Comparison of ENCODE assay signal across 8 mouse cellular contexts in genomic region chr1:40115271-40115670, GRCm38 (mm10). TPM values are rescaled to one million over a fixed set of nuclear protein-coding genes. Genes with fewer than 3 reads are reported as not detected.
DNase-seq lines count a peak whose midpoint lies in the region; TF ChIP-seq lines count a peak whose summit lies in the region.

No protein-coding gene starts in this region.

- peak; percentile 69 for DNase-seq in layer of hippocampus, adult 11-12 months (ENCODE audit: low spot score)
- DNase-seq in layer of hippocampus, postnatal 25 days (ENCODE audit: extremely low spot score in 1 of 2, low spot score in 1 of 2) = no peak
- peak; percentile 70 for DNase-seq in A20 (ENCODE audit: low read depth, low spot score)
- DNase-seq in CH12.LX (ENCODE audit: extremely low read depth) = peak; percentile 74
- peak; percentile 27 for DNase-seq in cerebellum, adult 8-10 months
- peak; percentile 91 for DNase-seq in induced T-regulatory cell, adult 2 months (ENCODE audit: low read depth)
- DNase-seq in skeletal muscle tissue, adult 2 months (ENCODE audit: low read depth, low spot score) = peak; percentile 64
- DNase-seq in right cerebral cortex, postnatal 4 days = no peak

- 0 out of 2 replicates have a peak overlapping the region, but pooled peaks have one; percentile 7 for H3K4me2 ChIP-seq in CH12.LX (ENCODE audit: insufficient read depth, low read depth, poor library complexity, severe bottlenecking)

- no peak for TF ChIP-seq POLR2A in CH12.LX (IDR thresholded peaks at IDR 0.05; ENCODE audit: low read depth, low read length)

- H3K9ac ChIP-seq in CH12.LX (ENCODE audit: insufficient read depth, low read depth) = no peak overlapping the region

- no peaks in the 10 kb centered on the region for H3K79me2 ChIP-seq in CH12.LX (replicated peaks; ENCODE audit: control insufficient read depth, extremely low read depth, insufficient read depth, poor library complexity, severe bottlenecking)

- dilution Hi-C loops in CH12.LX (cut with MboI; ENCODE audit: extremely low pct_ligation_motif_present, extremely low pct_unique_long_range_greater_than_20kb, low sequenced_read_pairs) = no loop called here

- H3K27me3 ChIP-seq in CH12.LX (replicated peaks) = no peaks in the 10 kb centered on the region

- 0 out of 4 replicates have a peak, but pooled peaks cover 0 to 5% of the 10 kb centered on the region in 2 experiments for H3K4me1 ChIP-seq in CH12.LX (ENCODE audit: control insufficient read depth in 1 of 2, insufficient read depth in 2 of 2)

- peak; percentile 84 to 95 for TF ChIP-seq CTCF in CH12.LX (conservative IDR thresholded peaks at IDR 0.05 in 1 of 2, IDR thresholded peaks at IDR 0.05 in 1 of 2; ENCODE audit: low read depth in 2 of 2, low read length in 2 of 2)

- H3K36me3 ChIP-seq in CH12.LX (replicated peaks in 1 of 2; ENCODE audit: control insufficient read depth in 1 of 2, insufficient read depth in 1 of 2, low read length in 1 of 2) = no peaks in the 10 kb centered on the region

- TF ChIP-seq RAD21 in CH12.LX (IDR thresholded peaks at IDR 0.05; ENCODE audit: low read depth, low read length) = peak; percentile 67

- H3K27ac ChIP-seq in CH12.LX (ENCODE audit: insufficient read depth, low read depth) = no peak overlapping the region

- no peaks in the 10 kb centered on the region for H3K9me3 ChIP-seq in CH12.LX (replicated peaks; ENCODE audit: low read length)

- TF ChIP-seq EP300 in CH12.LX (IDR thresholded peaks at IDR 0.05; ENCODE audit: low read length) = no peak

- in situ Hi-C loops in CH12.LX (cut with MboI; ENCODE audit: low pct_ligation_motif_present, low pct_unique_long_range_greater_than_20kb, low sequenced_read_pairs) = loop anchor here (25.0 kb wide), 1 partner anchor 422 kb away; no protein-coding TSS in a partner anchor

- no peak overlapping the region for H3K4me3 ChIP-seq in CH12.LX (replicated peaks in 1 of 3; ENCODE audit: low read depth in 2 of 3, low read length in 2 of 3, poor library complexity in 1 of 3)

TF ChIP-seq in CH12.LX, 34 proteins besides CTCF, POLR2A, EP300 and RAD21:
- TF ChIP-seq PAX5 (IDR thresholded peaks at IDR 0.05; ENCODE audit: low read length) (no peak), SMC3 (IDR thresholded peaks at IDR 0.05; ENCODE audit: low read depth, low read length) (peak; percentile 75)

RNA-seq across cellular contexts. Expression of gene Il1r2, which starts 41.4 kb away (rescaled TPM):
- under 1 TPM in 1 of 2 experiments, not detected in 1; 0.52 TPM for total RNA-seq in layer of hippocampus, postnatal 25 days (2021)
- total RNA-seq in CH12.LX (2012; rRNA removed) = 0.13 and 0.17 TPM in 2 replicates
- 2.2 and 2.8 TPM in 2 replicates for total RNA-seq in CH12.LX (2014; rRNA removed)
- polyA plus RNA-seq in CH12.LX (2012; ENCODE audit: insufficient read length, low read depth) = 1.0 and 1.1 TPM in 2 replicates

Comparison
In these comparisons a context has a peak if more than half of its experiments do, and no peak if none do; other contexts are left out.
1. DNase-seq: peak in layer of hippocampus, adult 11-12 months (single experiment), A20 (single experiment), CH12.LX (single experiment), cerebellum, adult 8-10 months (single experiment), induced T-regulatory cell, adult 2 months (single experiment) and skeletal muscle tissue, adult 2 months (single experiment); none in layer of hippocampus, postnatal 25 days (0 of 2) and right cerebral cortex, postnatal 4 days (single experiment).